Mouse (Mus musculus) erythroid progenitor cell, adult 5-6 weeks (primary cell): Measurements from ENCODE around the gene Cyp1b1. TPM values are rescaled to one million over a fixed set of nuclear protein-coding genes. Genes with fewer than 3 reads are reported as not detected.

Source experiments
- ATAC-seq: replicated peaks from 2 replicates; pipeline ENCODE4 v1.8.0; 2016; ENCODE audit warnings: moderate number of reproducible peaks, mild to moderate bottlenecking, moderate TSS enrichment, inconsistent platforms; ENCODE audit not compliant: poor library complexity, low FRiP score, severe bottlenecking
- total RNA-seq, 2 experiments: library from RNA; stranded (forward) in 1 of 2; stranded (reverse) in 1 of 2; fragments of 150-400 nt in 1 of 2; fragments of 186-747, 209-891 nt in 1 of 2; gene quantifications; 2 replicates each; pipeline versions ENCODE4 v1.2.3 to v1.2.4; 2015 to 2017; ENCODE audit warnings: low replicate concordance in 2 of 2

Gene Cyp1b1
- total RNA-seq, 2 experiments from 2014 or later = 1.2 to 3.8 TPM

- ATAC-seq = no peak
Observed at GRCm38 (mm10) chr17:79658452-79658851, 56.4 kb downstream of the Cyp1b1 start.

- ATAC-seq = no peak
Observed at GRCm38 (mm10) chr17:79657785-79658184, 57.1 kb downstream of the Cyp1b1 start.

- no peak for ATAC-seq
Observed at GRCm38 (mm10) chr17:79654187-79654586, 60.7 kb downstream of the Cyp1b1 start.

GRCm38 (mm10) chr17:79653171-79653570 is 61.7 kb downstream of the Cyp1b1 start:
- no peak for ATAC-seq

Other genes starting within 250 kb of the Cyp1b1 start
- gene Rmdn2, start 103.2 kb downstream of the Cyp1b1 start, total RNA-seq (2015; ENCODE audit: low replicate concordance) = not detected in 2 replicates
- gene Rmdn2, start 103.2 kb downstream of the Cyp1b1 start, total RNA-seq (2017; ENCODE audit: low replicate concordance) = 3.7 TPM in 1 of 2 replicates, not detected in the other
- 134 and 176 TPM in 2 replicates for gene Atl2, start 181.1 kb upstream of the Cyp1b1 start, total RNA-seq (2015; ENCODE audit: low replicate concordance)
- gene Atl2, start 181.1 kb upstream of the Cyp1b1 start, total RNA-seq (2017; ENCODE audit: low replicate concordance) = 139 and 203 TPM in 2 replicates